Mouse (Mus musculus): ENCODE measurements around the gene Gm6812.
"Not testable (repeated sequence)": the region's sequence is repeated elsewhere in the genome, so short reads cannot be mapped to it uniquely, and the experiment has no call there.

The Gm6812 gene

GRCm38 (mm10) chrX:68892953-68893352 lies at the start of gene Gm6812:
TSS of gene Gm6812 (minus strand) at chrX:68893053.
- DNase-seq (ENCODE audit: low read depth, low spot score), result not testable (repeated sequence)

DNA sequence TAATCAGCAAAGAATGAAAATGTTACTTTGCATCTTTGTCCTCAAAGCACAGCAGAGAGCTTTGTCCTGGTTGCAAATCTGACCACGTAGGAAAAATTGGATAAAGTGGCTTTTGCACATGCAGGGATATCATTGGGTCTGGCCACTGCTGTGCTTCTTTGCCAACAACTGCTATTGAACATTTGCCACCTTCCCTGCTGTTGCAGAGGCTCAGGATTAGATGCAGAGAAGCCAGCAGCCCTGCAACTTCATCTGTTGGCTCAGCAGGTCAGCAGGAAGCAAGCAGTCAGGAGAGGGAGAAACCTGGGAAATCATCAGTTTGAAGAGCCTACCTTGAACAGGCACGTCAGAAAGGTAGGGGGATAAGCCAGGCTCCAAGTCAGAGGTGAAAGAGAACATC lies 27.7 kb downstream of the Gm6812 start:
- no peak for DNase-seq (ENCODE audit: low read depth, low spot score)

Data from WW6 (cell line).